Mouse (Mus musculus) monocyte, adult 5-6 weeks (primary cell): ENCODE measurements around the gene Mrpl16. TPM values are rescaled to one million over a fixed set of nuclear protein-coding genes. Genes with fewer than 3 reads are reported as not detected.
A peak's percentile ranks its signal among the peaks of the same experiment; 100 is the strongest.

Experiments
- ATAC-seq: fragments of 153-309, 156-312 bp; replicated peaks from 2 replicates; pipeline ENCODE4 v1.8.0; 2017; ENCODE audit warnings: mild to moderate bottlenecking; ENCODE audit not compliant: low TSS enrichment, insufficient number of reproducible peaks, severe bottlenecking, poor library complexity, low FRiP score
- total RNA-seq: library from RNA; stranded (forward); fragments of 200-1000, 200-491, 200-594 nt; gene quantifications from 3 replicates; pipeline ENCODE4 v1.2.3, GENCODE M21; 2017

The Mrpl16 gene
- total RNA-seq, 1 experiment from 2014 or later, result 45.7 TPM

GRCm38 (mm10) chr19:11793741-11794359 lies 23.7 kb downstream of the Mrpl16 start:
- no peak for ATAC-seq

- ATAC-seq, result no peak
Observed at GRCm38 (mm10) chr19:11794447-11794846, 24.3 kb downstream of the Mrpl16 start.

- ATAC-seq, result peak; percentile 75
Observed at GRCm38 (mm10) chr19:11800531-11801315, 30.5 kb downstream of the Mrpl16 start.

GRCm38 (mm10) chr19:11804423-11804822 lies 34.2 kb downstream of the Mrpl16 start:
- ATAC-seq, result no peak

GRCm38 (mm10) chr19:11807251-11807650 lies 37.1 kb downstream of the Mrpl16 start:
- ATAC-seq, result peak; percentile 51; the same call in 1 of the 2 replicates

GRCm38 (mm10) chr19:11807822-11808221 lies 37.6 kb downstream of the Mrpl16 start:
- ATAC-seq, result no peak

GRCm38 (mm10) chr19:11808452-11808851 lies 38.3 kb downstream of the Mrpl16 start:
- ATAC-seq, result no peak

GRCm38 (mm10) chr19:11810003-11810758 lies 40.0 kb downstream of the Mrpl16 start:
- no peak for ATAC-seq

- no peak for ATAC-seq
Observed at GRCm38 (mm10) chr19:11810856-11811255, 40.7 kb downstream of the Mrpl16 start.

GRCm38 (mm10) chr19:11811688-11812365 lies 41.6 kb downstream of the Mrpl16 start:
- ATAC-seq, result no peak

- ATAC-seq, result no peak
Observed at GRCm38 (mm10) chr19:11813136-11813535, 42.9 kb downstream of the Mrpl16 start.

GRCm38 (mm10) chr19:11813649-11814048 lies 43.5 kb downstream of the Mrpl16 start:
- ATAC-seq, result no peak

GRCm38 (mm10) chr19:11814742-11815333 lies 44.6 kb downstream of the Mrpl16 start:
- no peak for ATAC-seq

- ATAC-seq, result no peak
Observed at GRCm38 (mm10) chr19:11816706-11817105, 46.5 kb downstream of the Mrpl16 start.

GRCm38 (mm10) chr19:11817586-11817985 lies 47.4 kb downstream of the Mrpl16 start:
- no peak for ATAC-seq

- 0 out of 2 replicates have a peak, but pooled peaks have one; percentile 14 for ATAC-seq
Observed at GRCm38 (mm10) chr19:11818199-11819142, 48.3 kb downstream of the Mrpl16 start.

GRCm38 (mm10) chr19:11819143-11819700 lies 49.0 kb downstream of the Mrpl16 start, which contains the start of gene Stx3:
Gene Stx3 (minus strand): TSS chr19:11819403.
- ATAC-seq, result no peak
